Mouse (Mus musculus) yolk sac, embryonic 10.5 days (tissue): ENCODE measurements around the gene Aplp2.

ENCODE experiments used
- DNase-seq: peaks from one replicate; pipeline ENCODE4 v3.0.0-alpha.2; 2017; ENCODE audit warnings: low spot score

The Aplp2 gene

GRCm38 (mm10) chr9:31122464-31123030 is 89.1 kb downstream of the Aplp2 start:
- no peak for DNase-seq

GRCm38 (mm10) chr9:31120533-31120915 is 91.1 kb downstream of the Aplp2 start:
- no peak for DNase-seq

GRCm38 (mm10) chr9:31119882-31120532 is 91.6 kb downstream of the Aplp2 start:
- DNase-seq = peak; percentile 42

- no peak for DNase-seq
Measured at GRCm38 (mm10) chr9:31119405-31119804, 92.2 kb downstream of the Aplp2 start.

GRCm38 (mm10) chr9:31118520-31119298 is 92.9 kb downstream of the Aplp2 start:
- DNase-seq = peak; percentile 70

- DNase-seq = no peak
Measured at GRCm38 (mm10) chr9:31117488-31117887, 94.1 kb downstream of the Aplp2 start.

GRCm38 (mm10) chr9:31117088-31117487 is 94.5 kb downstream of the Aplp2 start:
- no peak for DNase-seq

GRCm38 (mm10) chr9:31115586-31115985 is 96.0 kb downstream of the Aplp2 start:
- no peak for DNase-seq

- DNase-seq = no peak
Measured at GRCm38 (mm10) chr9:31108464-31108863, 103.2 kb downstream of the Aplp2 start.
